Mouse (Mus musculus): ENCODE measurements around the gene Ror1. TPM values are rescaled to one million over a fixed set of nuclear protein-coding genes. Genes with fewer than 3 reads are reported as not detected.

Ror1 gene
- polyA plus RNA-seq, 1 experiment = 0.45 TPM

- WGBS = 53% methylated on average over 14 of the region's 14 CpGs
- DNase-seq (ENCODE audit: low read depth, low spot score) = no peak
These were observed 306.2 kb downstream of the Ror1 start for GRCm38 (mm10) chr4:100401581-100402470.

- DNase-seq (ENCODE audit: low read depth, low spot score) = peak; percentile 50
- 28% methylated on average over 9 of the region's 9 CpGs for WGBS
These were observed 311.8 kb downstream of the Ror1 start for GRCm38 (mm10) chr4:100407261-100407874.

GRCm38 (mm10) chr4:100409521-100409920 is 313.9 kb downstream of the Ror1 start:
- DNase-seq (ENCODE audit: low read depth, low spot score) = no peak
- WGBS = 89% methylated on average over 8 of the region's 8 CpGs

GRCm38 (mm10) chr4:100411841-100412539 is 316.4 kb downstream of the Ror1 start:
- 38% methylated on average over 13 of the region's 13 CpGs for whole genome bisulfite sequencing

GRCm38 (mm10) chr4:100422756-100423155 is 327.2 kb downstream of the Ror1 start:
- 22% methylated on average over 3 of the region's 3 CpGs for WGBS
- no peak for DNase-seq (ENCODE audit: low read depth, low spot score)

More at GRCm38 (mm10) chr4:100411841-100412539, 316.4 kb downstream of the Ror1 start:
- DNase-seq (ENCODE audit: low read depth, low spot score) = peak; percentile 3

- no peak for DNase-seq (ENCODE audit: low read depth, low spot score)
- WGBS = 97% methylated on average over 1 of the region's 1 CpGs
These were observed 330.5 kb downstream of the Ror1 start for GRCm38 (mm10) chr4:100426101-100426500.

GRCm38 (mm10) chr4:100429371-100429900 is 333.8 kb downstream of the Ror1 start:
- WGBS = 52% methylated on average over 2 of the region's 2 CpGs

GRCm38 (mm10) chr4:100435281-100436168 is 339.9 kb downstream of the Ror1 start:
- DNase-seq (ENCODE audit: low read depth, low spot score) = peak; percentile 1
- 30% methylated on average over 8 of the region's 8 CpGs for WGBS

More at GRCm38 (mm10) chr4:100429371-100429900, 333.8 kb downstream of the Ror1 start:
- no peak for DNase-seq (ENCODE audit: low read depth, low spot score)

GRCm38 (mm10) chr4:100436169-100436547 is 340.6 kb downstream of the Ror1 start:
- DNase-seq (ENCODE audit: low read depth, low spot score) = no peak
- 59% methylated on average over 4 of the region's 4 CpGs for WGBS

GRCm38 (mm10) chr4:100446897-100447296 is 351.3 kb downstream of the Ror1 start:
- WGBS = 33% methylated on average over 3 of the region's 3 CpGs
- no peak for DNase-seq (ENCODE audit: low read depth, low spot score)

GRCm38 (mm10) chr4:100462493-100463120 is 367.0 kb downstream of the Ror1 start:
- no peak for DNase-seq (ENCODE audit: low read depth, low spot score)
- 63% methylated on average over 9 of the region's 9 CpGs for WGBS

- DNase-seq (ENCODE audit: low read depth, low spot score) = peak; percentile 14
- WGBS = 17% methylated on average over 15 of the region's 15 CpGs
These were observed 383.2 kb downstream of the Ror1 start, which contains the start of gene Ube2u for GRCm38 (mm10) chr4:100478592-100479321. Ube2u (plus strand) TSS chr4:100478849.

- DNase-seq (ENCODE audit: low read depth, low spot score) = no peak
- 89% methylated on average over 3 of the region's 3 CpGs for WGBS
These were observed 392.9 kb downstream of the Ror1 start for GRCm38 (mm10) chr4:100488447-100488846.

Other genes with a start within 250 kb of the Ror1 start
- 20.5 and 31.8 TPM in 2 replicates for gene Pgm1, start 166.4 kb upstream of the Ror1 start, polyA plus RNA-seq (2012; rRNA removed)
- 0.57 and 0.82 TPM in 2 replicates for gene Itgb3bp, start 166.0 kb upstream of the Ror1 start, polyA plus RNA-seq (2012; rRNA removed)